Mouse (Mus musculus): ENCODE results near the gene Siae.

Siae gene

GRCm38 (mm10) chr9:37687941-37688303 lies 132.4 kb downstream of the Siae start:
- no peak for DNase-seq

DNA sequence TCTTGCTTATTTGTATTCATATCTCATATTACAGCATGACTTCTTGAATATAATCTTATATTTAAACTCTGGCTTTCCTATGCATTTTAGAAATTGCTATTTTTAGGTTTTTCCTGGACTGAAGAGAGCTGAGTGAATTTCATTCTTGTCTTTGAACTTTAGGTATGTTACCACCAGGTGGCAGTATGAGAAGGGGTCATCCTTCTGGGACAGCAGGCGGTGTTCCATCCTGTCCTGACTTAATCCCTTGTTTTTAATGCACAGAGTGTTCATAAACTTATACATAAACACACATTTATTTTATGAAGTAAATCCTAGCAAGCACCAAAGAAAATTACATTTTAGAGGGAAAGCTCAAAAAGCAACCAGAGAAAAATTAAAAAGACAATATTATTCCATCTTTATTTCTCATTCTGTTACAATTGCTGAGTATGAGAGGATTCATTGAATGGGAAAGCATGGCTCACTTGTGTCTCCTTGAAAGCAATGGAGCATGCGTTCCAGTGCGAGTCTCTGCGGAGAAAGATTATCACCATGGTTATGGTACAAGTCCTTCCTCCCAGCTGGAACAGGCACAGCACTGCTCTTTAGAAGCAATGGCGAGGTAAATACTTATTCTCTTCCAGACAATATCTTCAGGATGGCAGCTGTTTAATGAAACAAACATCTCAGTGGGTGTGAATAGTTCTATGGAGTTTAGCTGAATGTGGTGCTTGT lies 134.6 kb downstream of the Siae start:
- no peak for DNase-seq

Measured in thymus, adult 18-20 months (tissue).